In genomic region chr3:52610466-52610865, GRCm38 (mm10) we compare ENCODE assay signal across 29 mouse cellular contexts.
A peak's percentile ranks its signal among the peaks of the same experiment; 100 is the strongest.
DNase-seq lines count a peak whose midpoint lies in the region.
"Had no signal": no experiment of that assay in that cellular context is flagged by ENCODE, and none has a peak within 500 bp of the region (broad histone marks: within the 10 kb centered on the region; RNA-seq: fewer than 3 reads in every experiment).

No protein-coding gene starts in this region.

- H3K4me1 ChIP-seq in heart, embryonic 10.5 days = no peaks in the 10 kb centered on the region
- H3K4me1 ChIP-seq: heart, embryonic 15.5 days had no signal

- peak; percentile 56 for DNase-seq in heart, adult 11 months
- DNase-seq in heart, embryonic 10.5 days (ENCODE audit: low spot score) = no peak
- DNase-seq in T-cell, adult 2 months (ENCODE audit: low spot score) = peak; percentile 11
- DNase-seq in thymus, postnatal 25 days = peak; percentile 39
- no peak for DNase-seq in B cell, adult 2 months
- no peak for DNase-seq in left cerebral cortex, postnatal 10 days (ENCODE audit: extremely low spot score in 1 of 2, low spot score in 2 of 2)
- DNase-seq: adrenal gland, adult 2 months; adrenal gland, postnatal 14 days; cerebellum, adult 11 months; cerebellum, adult 2 months; cerebellum, adult 9-11 months; cerebellum, postnatal 25 days; embryo, embryonic 11 days; gastrocnemius, postnatal 10 days; gastrocnemius, postnatal 36 days; heart, postnatal 10 days; heart, postnatal 36 days had no signal

- WGBS in heart, embryonic 10.5 days = 65% methylated on average over 3 of the region's 3 CpGs

- no peak overlapping the region for H3K27ac ChIP-seq in heart, embryonic 10.5 days
- H3K27ac ChIP-seq: embryonic facial prominence, embryonic 10.5 days; embryonic facial prominence, embryonic 13.5 days; forebrain, embryonic 12.5 days; forebrain, embryonic 15.5 days; heart, embryonic 15.5 days; hindbrain, embryonic 10.5 days; hindbrain, embryonic 13.5 days had no signal

- H3K36me3 ChIP-seq in heart, embryonic 10.5 days = no peaks in the 10 kb centered on the region
- H3K36me3 ChIP-seq: embryonic facial prominence, embryonic 10.5 days; embryonic facial prominence, embryonic 13.5 days; forebrain, embryonic 12.5 days; forebrain, embryonic 15.5 days; G1E; heart, embryonic 12.5 days; heart, embryonic 15.5 days; hindbrain, embryonic 10.5 days; hindbrain, embryonic 13.5 days had no signal

- H3K4me3 ChIP-seq in heart, embryonic 10.5 days = no peak overlapping the region
- H3K4me3 ChIP-seq: embryonic facial prominence, embryonic 10.5 days; embryonic facial prominence, embryonic 13.5 days; erythroblast, embryonic 14.5 days; forebrain, embryonic 12.5 days; forebrain, embryonic 15.5 days; heart, embryonic 12.5 days; heart, embryonic 15.5 days; hindbrain, embryonic 10.5 days; hindbrain, embryonic 13.5 days had no signal

- H3K27me3 ChIP-seq in heart, embryonic 10.5 days (ENCODE audit: insufficient read depth, poor library complexity, severe bottlenecking) = no peaks in the 10 kb centered on the region
- H3K27me3 ChIP-seq: CH12.LX; embryonic facial prominence, embryonic 13.5 days; forebrain, embryonic 15.5 days; heart, embryonic 12.5 days; heart, embryonic 15.5 days; Patski had no signal

- intact Hi-C loops in left cerebral cortex, postnatal 10 days (cut with DNase I) = no loop called here

- H3K9me3 ChIP-seq in heart, embryonic 10.5 days = no peaks in the 10 kb centered on the region
- H3K9me3 ChIP-seq: embryonic facial prominence, embryonic 10.5 days; embryonic facial prominence, embryonic 13.5 days; forebrain, embryonic 12.5 days; forebrain, embryonic 15.5 days; heart, embryonic 12.5 days; heart, embryonic 15.5 days; hindbrain, embryonic 10.5 days; hindbrain, embryonic 13.5 days had no signal

Comparison
In these comparisons a context has a peak if more than half of its experiments do, and no peak if none do; other contexts are left out.
1. DNase-seq: peak in heart, adult 11 months (single experiment), T-cell, adult 2 months (single experiment) and thymus, postnatal 25 days (single experiment); none in heart, embryonic 10.5 days (single experiment), B cell, adult 2 months (0 of 2) and left cerebral cortex, postnatal 10 days (0 of 2).